Mouse (Mus musculus) E14TG2a.4 (cell line): ENCODE data around the gene Syngr1.

Experiments used
- H3K27me3 ChIP-seq: 2 replicates; pipeline ENCODE4 v1.6.1; 2014; ENCODE audit warnings: low read length, control low read depth; ENCODE audit not compliant: insufficient read depth
- H3K36me3 ChIP-seq: 2 replicates; pipeline ENCODE4 v1.6.1; 2014; ENCODE audit warnings: low read length, control low read depth; ENCODE audit not compliant: insufficient read depth
- H3K4me1 ChIP-seq: replicated peaks from 2 replicates; pipeline ENCODE4 v1.6.1; 2014; ENCODE audit warnings: low read depth, low read length, control low read depth
- H3K4me3 ChIP-seq: replicated peaks from 2 replicates; pipeline ENCODE4 v1.5.1; 2014; ENCODE audit warnings: mild to moderate bottlenecking, low read length
- H3K9me3 ChIP-seq: 2 replicates; pipeline ENCODE4 v1.6.1; 2014; ENCODE audit warnings: low read length, control low read depth
- CTCF ChIP-seq: conservative IDR thresholded peaks from 2 replicates; pipeline ENCODE4 v1.5.1; 2014; ENCODE audit warnings: low read length
- NANOG ChIP-seq: IDR thresholded peaks from 2 replicates; pipeline ENCODE4 v1.6.1; 2014; ENCODE audit warnings: borderline replicate concordance, low read length, mixed read lengths
- POU5F1 ChIP-seq: IDR thresholded peaks from 2 replicates; pipeline ENCODE4 v1.6.1; 2014; ENCODE audit warnings: low read length, borderline replicate concordance

The Syngr1 gene

DNA sequence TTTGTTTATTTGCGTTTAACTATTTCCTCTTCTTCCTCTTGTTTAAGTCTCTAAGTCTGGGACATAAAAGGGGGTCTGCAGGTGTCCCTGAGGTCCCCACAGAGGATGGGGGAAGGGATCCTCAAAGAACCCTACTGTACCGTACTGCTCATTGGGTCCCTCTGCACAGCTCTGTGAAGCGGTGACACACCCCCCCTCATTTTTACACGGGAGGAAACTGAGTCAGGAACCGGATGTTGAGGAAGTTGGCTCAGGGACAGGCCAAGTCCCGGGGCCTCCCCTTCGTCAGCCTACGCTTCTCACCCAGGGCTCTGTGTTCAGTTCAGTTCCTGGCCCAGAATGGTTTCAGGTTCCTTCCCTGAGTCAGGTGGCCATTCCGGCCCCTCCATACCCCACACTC is 39.4 kb upstream of the Syngr1 start:
- Histone ChIP-seq H3K36me3 (no peaks in the 10 kb centered on the region), H3K9me3 (peaks cover 3% of the 10 kb centered on the region; the same call in 1 of the 2 replicates), H3K4me1 (peaks cover 32% of the 10 kb centered on the region), H3K27me3 (peaks cover 32% of the 10 kb centered on the region), H3K4me3 (no peak overlapping the region)
- TF ChIP-seq NANOG (no peak), POU5F1 (no peak), CTCF (no peak)

DNA sequence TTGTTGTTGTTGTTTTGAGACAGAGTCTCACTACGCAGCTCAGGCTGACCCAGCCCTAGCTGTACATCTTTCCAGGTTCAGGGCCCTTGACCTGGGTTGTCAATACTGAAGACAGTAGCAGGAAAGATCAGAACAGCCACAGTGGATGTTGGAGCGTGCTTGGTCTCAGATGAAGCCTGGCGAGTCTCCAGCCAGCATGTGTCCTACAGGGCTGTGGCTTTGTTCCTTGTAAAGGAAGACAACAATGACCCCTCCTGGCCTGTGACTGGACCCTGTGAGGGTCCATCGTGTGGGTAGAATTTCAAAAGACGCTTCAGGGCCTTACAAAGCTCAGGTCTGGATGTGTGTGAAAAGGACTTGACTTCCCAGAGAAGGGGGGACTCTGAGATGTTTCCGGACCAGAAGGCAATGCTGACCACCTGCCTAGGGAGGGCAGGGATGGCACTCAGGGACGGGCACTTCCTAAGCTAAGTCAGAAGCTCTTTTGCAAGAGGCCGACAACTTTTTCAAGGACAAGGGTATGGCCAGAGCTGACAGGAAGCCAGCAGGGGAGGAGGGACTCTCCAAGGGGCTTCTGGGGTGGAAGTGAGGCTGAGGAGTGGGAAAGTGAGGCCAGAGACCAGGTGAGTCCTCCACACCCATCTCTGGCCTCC is 37.6 kb upstream of the Syngr1 start:
- H3K4me3 ChIP-seq = no peak overlapping the region
- H3K36me3 ChIP-seq = no peaks in the 10 kb centered on the region
- TF ChIP-seq POU5F1 = no peak
- TF ChIP-seq NANOG = no peak
- TF ChIP-seq CTCF = no peak
- peaks cover 16% of the 10 kb centered on the region; the same call in 1 of the 2 replicates for H3K27me3 ChIP-seq
- peaks cover 45% of the 10 kb centered on the region for H3K4me1 ChIP-seq
- H3K9me3 ChIP-seq = peaks cover 3% of the 10 kb centered on the region; the same call in 1 of the 2 replicates

GRCm38 (mm10) chr15:80054034-80054710 is 37.0 kb upstream of the Syngr1 start:
- Histone ChIP-seq H3K27me3 (peaks cover 11% of the 10 kb centered on the region; the same call in 1 of the 2 replicates), H3K4me1 (peaks cover 45% of the 10 kb centered on the region), H3K4me3 (no peak overlapping the region), H3K9me3 (peaks cover 3% of the 10 kb centered on the region; the same call in 1 of the 2 replicates), H3K36me3 (no peaks in the 10 kb centered on the region)
- TF ChIP-seq CTCF (no peak), POU5F1 (no peak), NANOG (no peak)

GRCm38 (mm10) chr15:80058151-80058550 is 33.0 kb upstream of the Syngr1 start:
- Histone ChIP-seq H3K27me3 (no peaks in the 10 kb centered on the region; the same call in 1 of the 2 replicates), H3K36me3 (no peaks in the 10 kb centered on the region), H3K9me3 (peaks cover 1% of the 10 kb centered on the region; the same call in 1 of the 2 replicates), H3K4me1 (peaks cover 46% of the 10 kb centered on the region), H3K4me3 (no peak overlapping the region)
- TF ChIP-seq POU5F1 = no peak
- TF ChIP-seq CTCF = no peak
- TF ChIP-seq NANOG = no peak

- H3K36me3 ChIP-seq = no peaks in the 10 kb centered on the region
- peaks cover 46% of the 10 kb centered on the region for H3K4me1 ChIP-seq
- no peak overlapping the region for H3K4me3 ChIP-seq
- H3K9me3 ChIP-seq = no peaks in the 10 kb centered on the region
- TF ChIP-seq POU5F1 = no peak
- peaks cover 7% of the 10 kb centered on the region for H3K27me3 ChIP-seq
These were observed 31.5 kb upstream of the Syngr1 start for GRCm38 (mm10) chr15:80059606-80060005.

- no peak for TF ChIP-seq POU5F1
- peak; percentile 38 for TF ChIP-seq CTCF
- H3K27me3 ChIP-seq = peaks cover 10% of the 10 kb centered on the region
- H3K9me3 ChIP-seq = no peaks in the 10 kb centered on the region
- no peak overlapping the region for H3K4me3 ChIP-seq
- H3K4me1 ChIP-seq = peaks cover 53% of the 10 kb centered on the region
- no peaks in the 10 kb centered on the region for H3K36me3 ChIP-seq
These were observed 30.6 kb upstream of the Syngr1 start for GRCm38 (mm10) chr15:80060356-80061070.

GRCm38 (mm10) chr15:80061071-80061550 is 30.0 kb upstream of the Syngr1 start:
- peaks cover 10% of the 10 kb centered on the region for H3K27me3 ChIP-seq
- TF ChIP-seq CTCF = no peak
- TF ChIP-seq NANOG = no peak
- no peak for TF ChIP-seq POU5F1
- no peaks in the 10 kb centered on the region for H3K36me3 ChIP-seq
- H3K4me3 ChIP-seq = no peak overlapping the region
- H3K9me3 ChIP-seq = no peaks in the 10 kb centered on the region
- H3K4me1 ChIP-seq = peaks cover 59% of the 10 kb centered on the region

- Histone ChIP-seq H3K4me3 (peak overlapping the region; percentile 20; the same call in 1 of the 2 replicates), H3K27me3 (peaks cover 16% of the 10 kb centered on the region), H3K9me3 (no peaks in the 10 kb centered on the region), H3K4me1 (peaks cover 61% of the 10 kb centered on the region), H3K36me3 (no peaks in the 10 kb centered on the region)
- no peak for TF ChIP-seq POU5F1
- no peak for TF ChIP-seq NANOG
- TF ChIP-seq CTCF = no peak
These were observed 28.8 kb upstream of the Syngr1 start for GRCm38 (mm10) chr15:80062339-80062738.
